Mouse (Mus musculus) urinary bladder, postnatal 4 days (tissue): ENCODE results near the gene Atxn1.

Experiments
- DNase-seq, 2 experiments: peaks; one replicate each; pipeline ENCODE4 v3.0.0; 2021 to 2022; ENCODE audit warnings: low spot score in 2 of 2

Gene Atxn1

DNA sequence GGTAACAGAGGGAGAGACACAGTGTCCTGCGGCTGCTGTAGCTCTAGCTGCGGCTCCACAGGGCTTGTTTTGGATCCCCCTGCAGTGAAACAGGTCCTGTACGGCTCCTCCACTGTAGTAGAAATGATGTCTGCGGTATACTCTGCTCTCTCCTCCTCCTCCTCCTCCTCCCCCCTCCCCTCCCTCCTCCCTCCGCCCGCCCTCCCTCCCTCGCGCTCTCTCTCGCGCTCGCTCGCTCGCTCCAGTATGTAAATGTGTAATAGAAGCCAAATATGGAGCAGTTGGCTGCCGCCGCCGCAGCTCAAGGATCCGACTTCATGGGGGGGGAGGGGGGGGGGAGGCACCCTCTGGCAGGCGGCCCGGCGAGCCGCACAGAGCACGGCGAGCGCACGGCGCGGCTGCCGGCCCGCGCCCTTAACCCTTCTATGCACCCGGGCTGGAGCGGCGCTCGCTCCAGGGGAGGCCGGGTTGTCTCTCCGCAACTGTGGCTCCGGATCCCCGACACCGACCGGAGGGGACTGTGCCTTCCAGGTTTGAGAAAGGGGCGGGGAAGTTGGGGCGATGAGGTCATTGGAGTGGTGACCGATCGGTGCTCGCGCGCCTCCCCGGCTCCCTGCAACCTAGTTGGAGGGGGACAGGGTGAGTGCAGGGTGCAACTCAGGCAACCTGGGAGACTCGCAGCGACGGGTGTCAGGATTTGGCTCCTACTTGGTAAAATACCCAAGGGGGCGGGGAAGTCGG is at the start of gene Atxn1:
TSS of gene Atxn1 (minus strand) at position 156 of the 741 bp plus-strand sequence.
- DNase-seq: peak; percentile 70 to 81

DNA sequence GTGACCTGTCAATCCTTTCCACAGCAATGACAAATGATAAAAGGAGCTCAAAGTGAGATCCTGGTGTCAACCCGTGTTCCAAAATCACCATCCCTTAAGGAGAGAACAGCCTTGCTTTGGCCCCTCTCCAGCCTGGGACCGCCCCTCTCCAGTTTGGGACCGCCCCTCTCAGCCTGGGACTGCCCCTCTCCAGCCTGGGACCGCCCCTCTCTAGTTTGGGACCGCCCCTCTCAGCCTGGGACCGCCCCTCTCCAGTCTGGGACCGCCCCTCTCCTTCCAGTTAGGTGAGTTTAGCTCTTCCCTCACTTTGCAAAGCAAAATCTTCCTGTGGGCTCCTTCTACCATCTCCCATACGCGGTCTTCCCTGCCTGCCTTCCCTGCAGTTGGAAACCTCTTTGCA is 46.4 kb upstream of the Atxn1 start:
- no peak for DNase-seq

DNA sequence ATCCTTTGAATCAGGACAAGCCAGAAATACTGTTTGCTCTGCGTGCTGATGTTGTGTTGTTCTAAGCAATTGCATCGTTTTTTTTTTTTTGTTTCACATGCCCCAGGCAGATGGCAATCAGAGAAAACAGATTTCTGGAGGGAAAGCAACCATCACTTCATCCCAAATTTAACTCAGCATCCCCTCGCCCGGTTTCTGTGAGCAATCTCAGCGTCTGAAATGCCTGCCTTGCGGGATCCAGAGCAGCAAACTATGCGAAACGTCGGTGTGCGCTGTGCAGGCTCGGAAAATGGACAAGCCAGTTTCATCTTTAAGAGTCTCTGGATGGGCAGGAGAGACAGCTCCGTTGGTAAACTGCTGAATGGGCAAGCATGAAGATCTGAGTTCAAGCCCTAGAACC is 45.3 kb upstream of the Atxn1 start:
- no peak for DNase-seq

DNA sequence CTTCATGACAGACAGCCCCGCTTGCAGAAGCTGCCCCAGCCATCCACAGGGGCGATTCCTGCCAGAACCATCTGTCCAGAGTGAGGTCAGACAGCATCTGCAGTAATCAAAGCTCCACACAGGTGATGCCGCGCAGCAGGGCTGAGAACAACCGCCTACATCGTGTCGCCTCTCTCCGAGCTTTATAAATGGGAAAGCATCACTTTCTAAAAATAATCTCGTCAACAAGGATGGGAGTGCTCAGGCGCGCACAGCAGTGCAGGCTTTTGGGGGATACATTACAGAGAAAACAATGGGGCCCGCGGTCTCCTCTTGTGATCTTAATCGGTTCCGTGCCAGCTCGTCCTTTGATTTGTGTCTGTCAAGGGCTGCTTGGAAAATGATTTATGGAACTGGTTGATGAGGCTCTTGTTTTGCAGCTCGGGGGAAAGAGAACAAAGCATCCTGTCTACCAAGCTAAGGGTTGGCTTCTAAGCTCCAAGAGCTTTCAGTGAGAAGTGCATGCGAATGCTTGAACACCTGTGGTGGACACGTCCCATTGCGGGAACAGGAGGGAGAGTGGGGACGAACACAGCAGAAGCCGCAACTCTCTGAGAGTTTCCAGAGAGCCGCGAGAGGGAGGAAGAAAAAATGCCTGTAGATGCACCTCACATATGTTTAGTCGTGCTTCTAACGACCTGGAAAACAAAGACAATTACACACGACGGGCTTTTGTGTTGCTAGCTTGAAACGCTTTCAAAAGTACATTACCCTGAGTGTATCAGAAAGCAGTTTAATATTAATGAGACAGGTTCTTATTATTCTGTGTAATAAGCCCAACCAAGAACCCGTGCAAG is 44.2 kb upstream of the Atxn1 start:
- DNase-seq: no peak

DNA sequence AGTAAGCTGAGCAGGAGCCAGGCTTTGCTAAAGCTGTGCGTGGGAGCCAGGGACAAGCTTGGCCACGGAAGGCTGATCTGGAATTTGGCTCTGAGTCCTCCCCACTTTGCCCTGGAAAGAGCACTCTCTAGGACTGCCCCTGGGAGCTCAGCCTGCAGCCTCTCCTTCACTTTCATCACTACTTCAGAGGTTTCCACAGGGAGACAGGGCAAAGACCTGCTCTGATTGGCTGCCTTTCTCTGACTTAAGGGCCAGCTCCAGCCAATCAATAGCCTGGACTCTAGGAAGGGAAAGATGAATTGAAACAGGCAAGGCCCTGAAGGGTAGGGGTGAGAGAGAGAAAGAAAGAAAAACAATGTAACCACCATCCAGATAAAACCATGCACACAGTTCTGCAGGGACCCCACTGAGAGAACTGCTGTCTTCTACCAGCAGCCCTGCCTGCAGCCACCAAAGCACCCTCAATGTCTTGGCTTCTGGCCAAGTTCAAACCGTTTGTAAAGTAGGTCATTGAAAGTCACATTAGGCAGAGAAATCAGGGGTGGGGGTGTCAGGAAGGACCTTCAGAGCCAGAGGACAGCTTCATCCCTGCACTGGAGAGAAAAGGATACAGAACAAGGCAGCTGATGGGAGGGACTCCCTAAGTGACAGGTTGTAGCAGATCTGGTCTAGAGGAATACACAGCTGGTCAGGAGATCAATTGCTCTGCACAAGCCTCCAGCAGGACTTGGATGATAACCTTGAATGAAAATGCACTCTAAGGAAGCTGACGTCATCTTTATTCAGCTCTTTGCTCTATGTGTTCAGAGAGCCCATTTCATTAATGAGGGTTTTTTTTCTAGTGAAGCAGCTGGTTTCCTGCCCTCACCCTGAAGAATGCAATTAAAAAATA is 41.6 kb upstream of the Atxn1 start:
- DNase-seq: peak in 1 of 2 experiments; percentile 26

DNA sequence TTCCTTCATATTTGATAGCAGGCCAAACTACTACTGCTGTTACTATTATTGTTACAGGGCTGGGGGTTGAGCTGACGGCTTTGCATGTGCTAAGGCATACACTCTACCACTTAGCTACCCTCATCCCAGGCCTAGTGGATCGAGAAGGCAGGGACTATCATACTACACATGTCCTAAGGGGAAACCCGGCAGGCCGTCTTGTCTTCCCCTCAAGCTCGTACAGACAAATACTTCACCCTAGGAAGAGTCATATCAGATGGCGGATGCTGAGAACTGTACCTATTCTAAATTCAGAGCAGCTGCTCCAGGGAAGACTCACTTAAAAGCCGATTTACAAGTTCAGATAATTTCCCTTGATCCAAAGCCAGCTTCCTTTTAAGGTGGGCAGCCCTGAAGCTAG is 40.8 kb upstream of the Atxn1 start:
- DNase-seq: no peak

DNA sequence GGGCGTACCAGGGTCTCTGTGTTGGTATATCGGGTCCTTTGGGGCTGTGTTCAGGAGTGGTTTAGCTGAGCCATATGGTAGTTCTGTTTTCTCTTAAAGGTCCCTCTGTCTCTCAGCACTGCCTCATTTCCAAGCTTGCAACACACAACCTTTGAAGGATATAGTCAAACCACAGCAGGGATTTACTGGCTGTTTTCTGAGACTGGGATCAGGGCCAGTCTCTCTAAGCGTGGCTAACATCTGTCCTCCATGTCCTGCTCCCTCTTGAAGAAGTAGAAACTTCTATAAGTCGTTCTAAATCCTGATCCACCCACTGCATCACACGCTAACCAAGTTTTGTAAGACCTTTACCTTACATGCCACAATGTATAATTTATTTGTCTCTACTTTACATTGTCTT is 36.5 kb upstream of the Atxn1 start:
- DNase-seq: no peak

DNA sequence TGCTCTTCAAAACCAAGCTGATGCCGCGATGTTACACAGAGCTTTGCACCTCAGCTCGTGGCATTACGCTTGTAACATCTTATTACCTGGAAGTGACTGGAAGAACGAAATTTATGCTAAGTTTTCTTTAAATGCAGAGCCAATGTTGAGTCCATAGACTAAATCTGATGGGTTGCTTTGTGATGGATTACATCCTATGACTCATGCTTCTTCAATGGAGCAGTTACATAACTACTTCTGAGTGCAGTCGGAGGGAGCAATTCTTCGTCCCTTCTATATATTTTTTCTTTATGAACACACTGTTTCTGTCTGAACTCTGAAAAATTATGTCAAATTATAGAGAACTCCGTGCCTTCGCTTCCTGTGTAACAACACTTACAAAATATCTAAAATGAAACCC is 28.1 kb upstream of the Atxn1 start:
- no peak for DNase-seq

DNA sequence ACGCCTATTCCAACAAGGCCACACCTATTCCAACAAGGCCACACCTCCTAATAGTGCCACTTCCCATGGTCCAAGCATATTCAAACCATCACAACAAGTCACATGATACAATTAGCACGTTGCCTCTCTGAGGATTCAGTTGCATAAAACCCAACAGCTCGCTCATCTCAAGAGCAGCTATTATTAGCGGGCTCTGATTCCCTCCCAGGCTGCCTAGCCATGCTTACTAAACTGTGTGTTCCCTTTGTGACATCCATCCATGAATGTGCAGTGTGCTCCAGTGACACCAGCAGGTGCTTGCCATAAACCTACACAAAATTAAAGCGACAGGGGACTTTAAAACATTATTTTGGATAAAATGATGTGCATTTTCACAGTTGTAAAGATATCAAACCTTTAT is 25.7 kb upstream of the Atxn1 start:
- DNase-seq: no peak

DNA sequence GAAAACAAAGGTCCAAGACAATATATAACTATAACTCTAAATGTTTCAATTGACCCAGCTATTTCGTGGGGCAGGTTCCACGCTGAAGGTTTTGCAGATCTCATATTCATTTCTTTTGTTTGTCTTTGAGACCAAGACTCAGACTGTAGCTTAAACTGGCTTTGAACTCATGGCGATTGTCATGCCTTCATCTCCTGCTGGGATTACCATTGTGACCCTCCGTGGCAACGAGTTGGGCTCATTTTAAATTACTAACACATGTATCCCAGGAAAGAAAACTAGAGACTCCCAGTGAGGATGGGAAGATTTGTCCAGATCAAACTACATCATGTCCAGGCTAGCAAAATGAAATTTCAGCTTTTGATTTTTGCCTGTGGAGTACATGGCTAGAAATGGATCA is 14.4 kb upstream of the Atxn1 start:
- DNase-seq: no peak

DNA sequence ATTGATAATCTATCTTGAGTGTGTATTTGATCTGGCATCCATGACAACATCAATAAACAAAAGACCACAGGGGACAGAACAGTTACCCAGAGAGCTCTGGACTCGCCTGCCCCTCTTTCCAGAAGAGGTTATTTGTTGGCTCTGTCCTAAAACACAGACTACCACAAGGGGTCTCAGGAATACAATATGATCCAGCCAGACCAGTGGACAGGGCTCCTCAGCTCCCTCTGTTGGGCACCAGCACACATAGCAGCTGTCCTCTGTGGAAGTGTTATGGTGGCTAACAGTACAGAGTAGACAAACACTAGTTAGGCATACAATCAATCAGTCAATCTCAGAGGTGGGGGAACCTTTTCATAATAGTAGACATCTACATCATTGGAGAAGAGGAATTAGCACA is 12.1 kb upstream of the Atxn1 start:
- peak in 1 of 2 experiments; percentile 34 for DNase-seq

DNA sequence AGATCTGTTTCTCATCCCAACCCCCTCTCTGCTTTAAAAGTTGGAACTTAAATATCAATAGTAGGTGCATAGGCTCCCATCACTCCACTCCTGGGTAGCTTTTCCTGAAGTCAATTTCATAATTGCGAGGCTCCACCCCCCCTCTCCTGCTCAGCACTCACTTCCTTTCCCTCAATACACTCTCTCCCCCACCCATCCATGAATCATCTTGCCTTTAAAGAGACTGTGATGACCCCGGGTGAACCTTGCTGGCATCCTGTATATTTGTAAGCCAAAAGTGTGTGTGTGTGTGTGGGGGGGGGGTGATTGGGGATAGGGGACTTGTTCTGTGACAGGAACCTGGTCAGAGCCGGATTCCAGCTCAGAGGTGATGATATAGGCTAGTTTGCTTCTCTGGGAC is 9.8 kb upstream of the Atxn1 start:
- no peak for DNase-seq

DNA sequence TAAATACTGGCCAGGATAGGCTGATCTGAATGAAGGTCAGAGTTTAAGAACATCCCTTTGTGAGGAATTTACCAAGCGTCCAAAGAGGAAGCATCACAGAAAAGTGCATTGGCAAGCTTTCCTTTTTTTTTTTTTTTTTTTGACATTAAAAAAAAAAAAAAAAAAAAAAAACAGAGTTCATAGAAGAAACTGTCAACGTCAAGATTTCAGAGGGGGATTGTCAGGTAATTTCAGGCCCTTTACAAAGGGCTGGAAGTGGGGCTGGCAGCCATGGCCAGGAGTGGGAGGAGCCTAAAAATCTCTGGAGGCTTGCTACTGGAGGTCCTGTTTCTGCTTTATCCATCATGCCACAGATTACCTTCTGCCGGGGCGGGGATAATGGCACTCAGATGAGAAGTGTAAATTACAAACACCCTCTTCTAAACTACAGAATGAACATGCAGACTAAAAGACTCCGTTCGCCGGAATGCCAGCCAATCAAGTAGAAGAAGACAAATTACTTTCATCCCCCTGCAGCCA is 9.2 kb upstream of the Atxn1 start:
- DNase-seq: no peak

DNA sequence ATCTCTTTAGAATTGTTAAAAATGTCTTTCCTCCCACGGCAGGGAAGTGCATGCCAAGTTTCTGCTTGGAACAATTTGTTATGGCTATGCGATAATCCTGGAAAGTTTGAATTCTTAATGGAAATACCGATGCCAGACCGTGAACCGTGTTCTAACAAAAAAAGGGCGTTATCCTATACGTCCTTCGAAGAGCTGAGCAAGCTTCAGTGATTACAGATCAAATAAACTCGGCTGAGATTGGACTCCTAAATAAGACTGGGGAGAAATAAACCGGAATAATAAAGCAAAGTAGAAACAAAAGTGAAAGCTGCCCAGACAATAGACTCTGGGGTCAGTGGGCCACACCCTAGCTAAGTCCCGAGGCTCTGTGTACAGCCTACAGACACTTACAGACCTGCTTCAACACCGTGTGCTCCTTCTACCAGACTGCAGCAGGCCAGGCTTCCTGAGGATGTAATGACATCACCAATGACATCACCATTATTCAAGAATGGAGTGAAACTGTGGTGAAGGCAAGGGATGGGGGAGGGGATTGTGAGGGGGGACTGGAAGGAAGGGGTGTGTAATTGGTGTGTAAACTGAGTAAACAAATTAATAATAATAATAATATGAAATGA is 6.2 kb upstream of the Atxn1 start:
- no peak for DNase-seq

DNA sequence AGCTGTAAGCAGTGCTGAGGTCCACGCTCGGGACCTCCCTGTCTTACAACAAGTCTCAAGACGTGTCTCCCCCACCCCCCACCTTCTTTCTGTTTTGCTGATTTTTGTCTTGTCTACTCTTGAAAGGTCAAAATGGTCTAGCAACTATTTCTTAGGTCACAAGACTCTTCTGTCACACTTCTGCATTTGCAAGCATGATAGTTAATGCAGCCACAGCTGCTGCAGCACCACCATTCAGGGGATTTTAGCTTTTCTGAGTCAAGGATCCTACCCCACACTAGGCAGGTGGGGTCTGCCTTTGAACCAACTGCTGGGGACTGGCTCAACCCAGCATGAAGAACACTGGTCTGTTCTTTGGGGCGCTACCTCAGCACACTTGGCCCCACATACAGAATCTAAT is 3.4 kb upstream of the Atxn1 start:
- peak in 1 of 2 experiments; percentile 9 for DNase-seq

DNA sequence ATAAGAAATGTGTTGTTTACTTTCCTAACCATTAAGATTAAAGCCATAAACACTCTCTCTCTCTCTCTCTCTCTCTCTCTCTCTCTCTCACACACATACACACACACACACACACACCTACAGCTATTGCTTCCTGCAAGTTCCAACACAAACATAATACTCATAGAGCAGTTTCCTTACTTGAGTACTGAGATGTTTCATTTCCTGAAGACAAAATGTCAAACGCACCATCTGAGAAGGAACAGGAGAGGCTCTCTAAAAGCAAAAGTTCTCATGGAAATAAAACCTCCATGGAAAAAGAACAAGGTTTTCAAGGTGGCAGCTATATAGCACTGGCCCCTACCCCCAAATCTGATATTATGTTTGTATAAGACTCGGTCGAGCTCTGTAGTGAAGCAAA is 2.6 kb upstream of the Atxn1 start:
- no peak for DNase-seq

DNA sequence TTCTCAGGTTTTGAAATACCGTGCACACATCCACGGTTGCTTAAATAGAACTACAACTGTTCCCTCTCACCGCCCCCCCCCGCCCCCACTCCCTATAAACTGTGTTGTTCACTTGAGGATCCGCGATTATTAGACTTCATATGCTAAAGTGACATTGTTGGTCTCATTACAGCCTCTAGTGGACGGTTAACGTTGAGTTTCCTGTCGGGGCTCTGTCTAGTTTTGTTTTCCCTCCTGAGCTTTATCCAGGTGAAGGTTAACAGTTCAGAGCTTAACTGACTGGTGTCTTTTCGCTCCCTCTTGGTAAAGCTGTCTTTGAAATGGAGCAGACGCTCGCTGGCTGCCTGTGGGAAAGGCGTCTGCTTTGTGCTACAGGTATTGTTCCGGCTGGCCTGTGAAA is 1.8 kb upstream of the Atxn1 start:
- no peak for DNase-seq

DNA sequence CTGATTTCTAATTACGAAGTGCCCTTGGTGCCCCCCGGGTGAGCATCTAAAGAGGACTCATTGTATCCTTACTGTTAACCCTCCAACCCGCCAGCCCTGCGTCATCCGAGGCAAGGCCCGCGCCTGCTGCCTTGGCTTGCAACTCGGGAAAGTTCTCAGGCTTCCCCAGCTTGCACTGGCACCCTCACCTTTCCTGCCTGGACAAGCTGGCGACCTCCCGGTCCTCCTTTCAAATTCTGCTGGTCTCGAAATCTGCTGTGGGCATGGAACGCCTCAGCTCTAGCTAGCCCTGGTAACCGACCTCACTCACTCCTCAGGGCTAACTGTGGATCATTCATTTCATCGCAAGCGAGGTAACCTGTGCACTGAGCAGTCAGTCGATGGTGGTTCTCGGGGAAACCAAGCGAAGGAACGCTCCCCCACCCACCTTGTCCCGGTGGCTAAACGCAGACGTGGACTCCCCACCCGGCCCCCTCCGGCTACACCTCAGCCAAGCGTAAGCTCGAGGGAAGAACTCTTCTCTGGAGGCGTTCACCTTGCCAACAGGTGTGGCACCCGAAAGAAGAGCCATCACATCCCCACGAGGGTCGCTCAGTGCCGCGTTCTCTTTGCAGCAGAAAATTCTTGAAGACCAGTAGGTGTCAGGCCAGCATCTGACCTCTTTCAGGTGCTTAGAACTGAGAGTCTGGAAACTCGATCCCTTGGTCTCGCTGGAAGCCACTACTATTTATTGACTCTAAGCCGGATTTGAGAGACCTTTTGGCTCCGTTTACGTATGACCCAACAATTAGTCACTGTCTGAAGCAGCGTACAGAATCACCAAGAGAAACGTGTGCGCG is 1.0 kb upstream of the Atxn1 start:
- DNase-seq: no peak

DNA sequence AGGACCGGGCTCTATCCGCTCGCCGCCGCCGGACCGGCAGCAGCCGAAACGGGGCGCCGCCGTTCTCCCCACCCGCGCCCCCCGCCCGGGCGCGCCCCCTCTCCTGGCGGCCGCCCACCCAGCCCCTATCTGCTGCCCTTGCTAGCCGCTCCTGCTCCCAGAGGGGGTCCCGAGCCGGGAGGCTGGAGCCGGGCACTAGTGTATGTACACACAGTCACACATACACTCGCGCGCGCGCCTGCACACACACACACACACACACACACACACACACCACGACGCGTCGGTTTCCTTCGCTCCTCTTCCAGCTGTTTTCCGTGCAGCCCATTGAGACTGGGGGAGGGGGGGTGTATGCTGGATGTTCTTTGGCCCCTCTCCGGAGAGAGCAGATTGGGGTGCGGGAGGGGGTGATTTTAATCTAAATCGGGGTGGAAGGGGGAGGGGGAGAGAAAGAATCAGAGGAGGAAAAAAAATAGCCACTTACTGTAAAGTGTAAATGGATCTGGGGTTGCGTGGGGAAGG is 416 bp downstream of the Atxn1 start:
- DNase-seq: peak; percentile 49 to 65
